Mouse (Mus musculus) liver, embryonic 14.5 days (tissue): ENCODE data around the gene Rps26. TPM values are rescaled to one million over a fixed set of nuclear protein-coding genes. Genes with fewer than 3 reads are reported as not detected.
A peak's percentile ranks its signal among the peaks of the same experiment; 100 is the strongest.

Source experiments
- ATAC-seq: fragments of 200-750 bp; cut with Nextera tagmentation; 2 replicates; pipeline ENCODE4 v1.8.0; 2017; ENCODE audit warnings: moderate number of reproducible peaks, mild to moderate bottlenecking, moderate library complexity; ENCODE audit not compliant: insufficient read depth
- DNase-seq, 3 experiments: peaks; one replicate each; pipeline ENCODE4 v3.0.0-alpha.2; 2012 to 2013; ENCODE audit warnings: low read depth in 3 of 3, low spot score in 3 of 3
- H3K27ac ChIP-seq: fragments of 300-500 bp; sonication (generic); 2 replicates; pipeline ENCODE4 v1.5.1; 2014; ENCODE audit warnings: moderate library complexity, mild to moderate bottlenecking, control low read depth, inconsistent platforms
- H3K27me3 ChIP-seq: fragments of 300-500 bp; sonication (generic); 2 replicates; pipeline ENCODE4 v1.6.1; 2014; ENCODE audit warnings: mild to moderate bottlenecking, low read length, moderate library complexity; ENCODE audit not compliant: control insufficient read depth, insufficient read depth
- H3K36me3 ChIP-seq: fragments of 300-500 bp; sonication (generic); replicated peaks from 2 replicates; pipeline ENCODE4 v1.6.1; 2014; ENCODE audit warnings: low read depth; ENCODE audit not compliant: control insufficient read depth, insufficient read depth
- H3K4me1 ChIP-seq, 2 experiments: fragments of 200-500 bp in 1 of 2; fragments of 300-500 bp in 1 of 2; sonication (generic) in 1 of 2; replicated peaks; 2 replicates each; pipeline ENCODE4 v1.6.1; 2012 to 2014; ENCODE audit warnings: antibody characterized with exemption in 1 of 2, inconsistent platforms in 1 of 2, low read length in 1 of 2; ENCODE audit not compliant: control insufficient read depth in 2 of 2, insufficient read depth in 2 of 2
- H3K4me2 ChIP-seq: fragments of 300-500 bp; sonication (generic); 2 replicates; pipeline ENCODE4 v1.6.1; 2014; ENCODE audit warnings: low read depth, mild to moderate bottlenecking, control low read depth, moderate library complexity
- H3K4me3 ChIP-seq, 2 experiments: fragments of 200-500 bp in 1 of 2; fragments of 300-500 bp in 1 of 2; sonication (generic) in 1 of 2; 2 replicates each; pipeline ENCODE4 v1.5.1; 2012 to 2014; ENCODE audit warnings: low read depth in 2 of 2, low read length in 2 of 2, mild to moderate bottlenecking in 2 of 2, control low read depth in 1 of 2, inconsistent platforms in 1 of 2, moderate library complexity in 1 of 2; ENCODE audit not compliant: insufficient read depth in 1 of 2
- H3K9ac ChIP-seq: fragments of 300-500 bp; sonication (generic); replicated peaks from 2 replicates; pipeline ENCODE4 v1.6.1; 2014; ENCODE audit warnings: mild to moderate bottlenecking, control low read depth, moderate library complexity
- H3K9me3 ChIP-seq: fragments of 300-500 bp; sonication (generic); 2 replicates; pipeline ENCODE4 v1.6.1; 2016; ENCODE audit warnings: low read length, mixed read lengths; ENCODE audit not compliant: control insufficient read depth
- CTCF ChIP-seq: IDR thresholded peaks from 2 replicates; pipeline ENCODE4 v1.5.1; 2016; ENCODE audit warnings: antibody characterized with exemption, low read depth, control low read depth
- EP300 ChIP-seq: IDR thresholded peaks from 2 replicates; pipeline ENCODE4 v1.6.1; 2016; ENCODE audit warnings: antibody characterized with exemption, low read depth
- WGBS: fragments of 180-500 bp; shearing (Covaris S2); extraction: QIAGEN DNeasy Blood & Tissue Kit; methylation state at CpG from one replicate; pipeline ENCODE4 v1.1.7; 2014; ENCODE audit not compliant: insufficient replicate concordance; 5-methylcytosine and 5-hydroxymethylcytosine counted together
- microRNA-seq: library from miRNA; unstranded; fragments of <30 nt; microRNA quantifications from one replicate; pipeline ENCODE4, GENCODE M21; 2016
- polyA plus RNA-seq, 2 experiments: library from polyadenylated mRNA; depleted of rRNA in 1 of 2; stranded (reverse) in 1 of 2; unstranded in 1 of 2; fragments of >200 nt; fragmentation: Nextera tagmentation in 1 of 2; extraction: Ambion mirVana in 1 of 2; gene quantifications; 2 replicates each; pipeline versions ENCODE4 v1.2.1 to v1.2.3; 2012 to 2014

Gene Rps26
- polyA plus RNA-seq, 2 experiments: 643 to 867 TPM

DNA sequence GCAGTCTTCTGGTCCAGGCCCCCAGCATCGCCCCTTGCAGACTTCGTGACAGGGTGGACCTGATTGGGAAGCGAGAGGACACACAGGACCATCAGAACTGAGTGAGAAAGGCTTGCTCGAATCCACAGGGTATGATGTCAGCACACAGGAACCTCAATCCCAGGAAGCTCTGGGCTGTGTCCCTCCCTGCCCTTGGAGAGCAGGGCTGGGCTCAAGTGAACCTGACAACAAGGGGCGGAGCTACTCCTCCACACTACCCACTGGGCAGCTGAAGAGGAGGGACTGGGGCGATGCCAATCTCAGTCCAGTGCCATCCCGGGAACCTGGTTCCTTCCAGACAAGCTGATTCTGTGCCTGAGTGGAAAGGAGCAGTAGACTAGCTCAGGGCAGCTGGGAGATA lies 42.9 kb downstream of the Rps26 start:
- no peak for ATAC-seq
- no peak overlapping the region for H3K27ac ChIP-seq
- no peaks in the 10 kb centered on the region for H3K9me3 ChIP-seq
- TF ChIP-seq CTCF (no peak), EP300 (no peak)
- no peak for DNase-seq
- H3K36me3 ChIP-seq: no peaks in the 10 kb centered on the region
- no peak overlapping the region for H3K4me3 ChIP-seq
- no peak overlapping the region for H3K4me2 ChIP-seq
- H3K9ac ChIP-seq: no peak overlapping the region
- 26% methylated on average over 7 of the region's 7 CpGs for WGBS
- H3K27me3 ChIP-seq: peaks cover 31% of the 10 kb centered on the region
- no peaks in the 10 kb centered on the region; a peak in 1 of 4 replicates for H3K4me1 ChIP-seq

DNA sequence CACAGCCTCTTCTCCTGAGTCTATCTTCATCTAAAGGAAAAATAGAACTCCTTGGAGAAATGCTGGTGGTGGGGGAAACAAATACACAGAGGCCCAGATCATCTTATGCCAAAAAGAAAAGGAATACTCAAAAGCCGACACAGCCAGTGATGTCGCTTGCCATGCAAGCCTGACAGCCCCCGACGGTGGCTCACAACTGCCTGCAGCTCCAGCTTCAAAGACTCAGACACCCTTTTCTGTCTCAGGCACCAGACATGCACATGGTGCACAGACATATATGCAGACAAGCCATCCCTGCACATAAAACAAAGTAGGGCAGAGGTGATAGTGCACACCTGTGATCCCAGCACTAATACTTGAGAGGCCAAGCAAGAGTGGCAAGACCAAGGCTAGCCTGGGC lies 46.8 kb downstream of the Rps26 start:
- no peak for TF ChIP-seq EP300
- no peak for TF ChIP-seq CTCF
- Histone ChIP-seq H3K9me3 (no peaks in the 10 kb centered on the region), H3K27me3 (peaks cover 6% of the 10 kb centered on the region), H3K9ac (no peak overlapping the region), H3K4me2 (no peak overlapping the region), H3K4me3 (no peak overlapping the region), H3K27ac (no peak overlapping the region), H3K36me3 (no peaks in the 10 kb centered on the region; the same call in 1 of the 2 replicates), H3K4me1 (0 out of 4 replicates have a peak, but pooled peaks cover 0 to 2% of the 10 kb centered on the region in 2 experiments)
- DNase-seq (no peak), ATAC-seq (no peak)
- 74% methylated on average over 4 of the region's 4 CpGs for WGBS

DNA sequence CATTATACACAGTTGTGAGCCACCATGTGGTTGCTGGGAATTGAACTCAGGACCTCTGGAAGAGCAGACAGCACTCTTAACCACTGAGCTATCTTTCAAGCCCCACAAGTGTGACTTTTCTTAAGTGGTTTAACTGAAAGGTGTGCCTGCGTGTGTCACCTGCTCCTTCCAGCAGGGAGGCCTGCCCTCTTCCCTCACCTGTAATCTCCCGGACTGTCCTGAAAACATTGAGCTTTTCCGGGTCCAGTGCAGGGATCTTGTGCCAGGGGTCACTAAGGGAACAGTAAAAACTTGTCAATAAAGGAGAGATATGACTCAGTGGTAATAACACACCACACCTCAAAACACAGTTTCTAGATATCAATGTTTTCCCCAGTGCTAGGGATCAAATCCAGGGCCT lies 47.2 kb downstream of the Rps26 start:
- WGBS: 68% methylated on average over 3 of the region's 3 CpGs
- H3K4me3 ChIP-seq: no peak overlapping the region
- no peak overlapping the region for H3K9ac ChIP-seq
- no peaks in the 10 kb centered on the region for H3K9me3 ChIP-seq
- DNase-seq (no peak), ATAC-seq (no peak)
- 0 out of 4 replicates have a peak, but pooled peaks cover 0 to 2% of the 10 kb centered on the region in 2 experiments for H3K4me1 ChIP-seq
- H3K36me3 ChIP-seq: no peaks in the 10 kb centered on the region; the same call in 1 of the 2 replicates
- no peak overlapping the region for H3K4me2 ChIP-seq
- TF ChIP-seq CTCF: no peak
- TF ChIP-seq EP300: no peak
- H3K27me3 ChIP-seq: peaks cover 6% of the 10 kb centered on the region
- H3K27ac ChIP-seq: no peak overlapping the region

DNA sequence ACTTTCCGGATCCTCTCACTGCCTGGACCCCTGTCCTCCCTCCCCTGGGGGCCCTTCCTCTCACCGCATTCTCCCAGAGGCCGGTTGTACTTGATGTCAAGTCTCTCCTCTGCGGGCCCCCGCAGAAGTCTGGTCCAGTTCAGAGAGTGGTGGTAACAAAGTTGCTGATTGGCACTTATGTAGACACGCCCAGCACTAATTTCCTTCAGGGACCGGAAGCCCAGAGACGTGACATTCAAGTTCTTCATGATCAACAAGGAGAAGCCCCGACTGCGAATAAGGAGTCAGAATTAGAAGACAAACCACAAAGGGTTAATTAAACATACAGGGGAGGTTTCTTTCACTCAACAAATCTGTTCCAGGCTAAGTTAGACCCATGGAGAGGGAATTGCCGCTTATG lies 48.2 kb downstream of the Rps26 start:
- H3K27me3 ChIP-seq: no peaks in the 10 kb centered on the region; the same call in 1 of the 2 replicates
- no peaks in the 10 kb centered on the region; the same call in 1 of the 2 replicates for H3K36me3 ChIP-seq
- ATAC-seq: no peak
- H3K4me1 ChIP-seq: 0 out of 4 replicates have a peak, but pooled peaks cover 0 to 2% of the 10 kb centered on the region in 2 experiments
- TF ChIP-seq EP300: no peak
- TF ChIP-seq CTCF: no peak
- 54% methylated on average over 11 of the region's 11 CpGs for WGBS
- no peak overlapping the region for H3K4me3 ChIP-seq
- no peaks in the 10 kb centered on the region for H3K9me3 ChIP-seq
- no peak overlapping the region for H3K27ac ChIP-seq
- H3K9ac ChIP-seq: no peak overlapping the region
- no peak overlapping the region for H3K4me2 ChIP-seq
- no peak for DNase-seq

DNA sequence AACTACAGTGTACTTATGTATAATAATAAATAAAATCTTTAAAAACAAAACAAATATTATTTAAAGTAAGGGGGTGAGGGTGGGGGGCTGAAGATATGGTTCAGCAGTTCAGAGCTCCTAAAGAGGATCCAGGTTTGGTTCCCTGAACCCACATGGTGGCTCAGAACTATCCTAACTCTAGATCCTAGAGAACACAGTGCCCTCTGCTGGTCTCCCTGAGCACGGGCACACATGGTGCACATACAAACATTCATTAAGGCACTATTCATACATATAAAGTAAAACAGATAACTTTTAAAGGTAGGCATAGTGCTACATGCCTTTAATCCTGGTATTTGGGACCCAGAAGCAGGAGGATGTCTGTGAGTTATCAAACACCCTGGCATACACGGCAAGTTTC lies 51.5 kb downstream of the Rps26 start:
- Histone ChIP-seq H3K4me2 (no peak overlapping the region), H3K36me3 (no peaks in the 10 kb centered on the region; the same call in 1 of the 2 replicates), H3K4me1 (0 out of 4 replicates have a peak, but pooled peaks cover 0 to 2% of the 10 kb centered on the region in 2 experiments), H3K9ac (no peak overlapping the region), H3K9me3 (no peaks in the 10 kb centered on the region), H3K27ac (no peak overlapping the region), H3K27me3 (no peaks in the 10 kb centered on the region; the same call in none of the 2 replicates), H3K4me3 (no peak overlapping the region)
- no peak for DNase-seq
- ATAC-seq: no peak
- WGBS: 70% methylated on average over 2 of the region's 2 CpGs
- TF ChIP-seq EP300: no peak
- peak; percentile 71 for TF ChIP-seq CTCF

Small RNAs within 50 kb of the gene (microRNA-seq; reads per million reads assigned to microRNA genes)
- not detected for gene Mir6917

Other genes with a start within 250 kb of the Rps26 start
- gene Ankrd52, start 249.6 kb downstream of the Rps26 start, polyA plus RNA-seq (2012; rRNA removed): 7.4 and 7.7 TPM in 2 replicates
- gene Ankrd52, start 249.6 kb downstream of the Rps26 start, polyA plus RNA-seq (2014; fragmentation: Nextera tagmentation; extraction: Ambion mirVana): 4.3 and 5.5 TPM in 2 replicates
- 33.0 and 40.8 TPM in 2 replicates for gene Slc39a5, start 225.5 kb downstream of the Rps26 start, polyA plus RNA-seq (2012; rRNA removed)
- gene Slc39a5, start 225.5 kb downstream of the Rps26 start, polyA plus RNA-seq (2014; fragmentation: Nextera tagmentation; extraction: Ambion mirVana): 37.6 and 40.7 TPM in 2 replicates
- gene Nabp2, start 215.3 kb downstream of the Rps26 start, polyA plus RNA-seq (2012; rRNA removed): 24.2 and 25.4 TPM in 2 replicates
- 45.4 and 48.7 TPM in 2 replicates for gene Nabp2, start 215.3 kb downstream of the Rps26 start, polyA plus RNA-seq (2014; fragmentation: Nextera tagmentation; extraction: Ambion mirVana)
- gene Rnf41, start 215.1 kb downstream of the Rps26 start, polyA plus RNA-seq (2012; rRNA removed): 5.0 and 5.9 TPM in 2 replicates
- 4.8 and 6.2 TPM in 2 replicates for gene Rnf41, start 215.1 kb downstream of the Rps26 start, polyA plus RNA-seq (2014; fragmentation: Nextera tagmentation; extraction: Ambion mirVana)
- gene Smarcc2, start 167.5 kb downstream of the Rps26 start, polyA plus RNA-seq (2012; rRNA removed): 23.2 and 29.8 TPM in 2 replicates
- 27.7 and 32.8 TPM in 2 replicates for gene Smarcc2, start 167.5 kb downstream of the Rps26 start, polyA plus RNA-seq (2014; fragmentation: Nextera tagmentation; extraction: Ambion mirVana)
- 429 and 654 TPM in 2 replicates for gene Myl6, start 132.6 kb downstream of the Rps26 start, polyA plus RNA-seq (2012; rRNA removed)
- gene Myl6, start 132.6 kb downstream of the Rps26 start, polyA plus RNA-seq (2014; fragmentation: Nextera tagmentation; extraction: Ambion mirVana): 490 and 506 TPM in 2 replicates
- gene Myl6b, start 128.1 kb downstream of the Rps26 start, polyA plus RNA-seq (2012; rRNA removed): 1.2 and 1.5 TPM in 2 replicates
- gene Myl6b, start 128.1 kb downstream of the Rps26 start, polyA plus RNA-seq (2014; fragmentation: Nextera tagmentation; extraction: Ambion mirVana): 0.72 and 1.3 TPM in 2 replicates
- 9.4 and 10.3 TPM in 2 replicates for gene Esyt1, start 100.9 kb downstream of the Rps26 start, polyA plus RNA-seq (2012; rRNA removed)
- gene Esyt1, start 100.9 kb downstream of the Rps26 start, polyA plus RNA-seq (2014; fragmentation: Nextera tagmentation; extraction: Ambion mirVana): 7.0 and 7.8 TPM in 2 replicates
- gene Zc3h10, start 79.0 kb downstream of the Rps26 start, polyA plus RNA-seq (2012; rRNA removed): 3.3 and 4.0 TPM in 2 replicates
- gene Zc3h10, start 79.0 kb downstream of the Rps26 start, polyA plus RNA-seq (2014; fragmentation: Nextera tagmentation; extraction: Ambion mirVana): 4.3 and 5.3 TPM in 2 replicates
- 1,053 and 2,546 TPM in 2 replicates for gene Rpl41, start 77.4 kb downstream of the Rps26 start, polyA plus RNA-seq (2012; rRNA removed)
- 3,181 and 3,454 TPM in 2 replicates for gene Rpl41, start 77.4 kb downstream of the Rps26 start, polyA plus RNA-seq (2014; fragmentation: Nextera tagmentation; extraction: Ambion mirVana)
- gene Pa2g4, start 60.8 kb downstream of the Rps26 start, polyA plus RNA-seq (2012; rRNA removed): 57.6 and 113 TPM in 2 replicates
- 163 and 172 TPM in 2 replicates for gene Pa2g4, start 60.8 kb downstream of the Rps26 start, polyA plus RNA-seq (2014; fragmentation: Nextera tagmentation; extraction: Ambion mirVana)
- 1.3 and 1.4 TPM in 2 replicates for gene Erbb3, start 37.1 kb downstream of the Rps26 start, polyA plus RNA-seq (2012; rRNA removed)
- 1.1 and 1.5 TPM in 2 replicates for gene Erbb3, start 37.1 kb downstream of the Rps26 start, polyA plus RNA-seq (2014; fragmentation: Nextera tagmentation; extraction: Ambion mirVana)
- 0.13 and 0.18 TPM in 2 replicates for gene Ikzf4, start 19.2 kb upstream of the Rps26 start, polyA plus RNA-seq (2012; rRNA removed)
- gene Ikzf4, start 19.2 kb upstream of the Rps26 start, polyA plus RNA-seq (2014; fragmentation: Nextera tagmentation; extraction: Ambion mirVana): 0.05 TPM in 1 of 2 replicates, not detected in the other
- 8.1 and 8.6 TPM in 2 replicates for gene Suox, start 47.3 kb upstream of the Rps26 start, polyA plus RNA-seq (2012; rRNA removed)
- 7.6 and 9.9 TPM in 2 replicates for gene Suox, start 47.3 kb upstream of the Rps26 start, polyA plus RNA-seq (2014; fragmentation: Nextera tagmentation; extraction: Ambion mirVana)
- 17.8 and 19.3 TPM in 2 replicates for gene Rab5b, start 69.5 kb upstream of the Rps26 start, polyA plus RNA-seq (2012; rRNA removed)
- gene Rab5b, start 69.5 kb upstream of the Rps26 start, polyA plus RNA-seq (2014; fragmentation: Nextera tagmentation; extraction: Ambion mirVana): 24.5 and 26.2 TPM in 2 replicates
- gene Pmel, start 77.4 kb upstream of the Rps26 start, polyA plus RNA-seq (2012; rRNA removed): 0.27 and 0.31 TPM in 2 replicates
- 0.20 and 0.50 TPM in 2 replicates for gene Pmel, start 77.4 kb upstream of the Rps26 start, polyA plus RNA-seq (2014; fragmentation: Nextera tagmentation; extraction: Ambion mirVana)
- gene Cdk2, start 78.3 kb upstream of the Rps26 start, polyA plus RNA-seq (2012; rRNA removed): 38.8 and 40.7 TPM in 2 replicates
- gene Cdk2, start 78.3 kb upstream of the Rps26 start, polyA plus RNA-seq (2014; fragmentation: Nextera tagmentation; extraction: Ambion mirVana): 51.8 and 56.6 TPM in 2 replicates
- gene Dgka, start 118.1 kb upstream of the Rps26 start, polyA plus RNA-seq (2012; rRNA removed): 1.4 and 1.6 TPM in 2 replicates
- gene Dgka, start 118.1 kb upstream of the Rps26 start, polyA plus RNA-seq (2014; fragmentation: Nextera tagmentation; extraction: Ambion mirVana): 2.0 and 2.1 TPM in 2 replicates
- 14.2 and 19.5 TPM in 2 replicates for gene Pym1, start 121.1 kb upstream of the Rps26 start, polyA plus RNA-seq (2012; rRNA removed)
- 12.4 and 15.3 TPM in 2 replicates for gene Pym1, start 121.1 kb upstream of the Rps26 start, polyA plus RNA-seq (2014; fragmentation: Nextera tagmentation; extraction: Ambion mirVana)
- gene Mmp19, start 164.2 kb upstream of the Rps26 start, polyA plus RNA-seq (2012; rRNA removed): 8.0 and 9.5 TPM in 2 replicates
- 8.3 and 8.9 TPM in 2 replicates for gene Mmp19, start 164.2 kb upstream of the Rps26 start, polyA plus RNA-seq (2014; fragmentation: Nextera tagmentation; extraction: Ambion mirVana)
- 4.2 and 6.0 TPM in 2 replicates for gene Dnajc14, start 177.3 kb upstream of the Rps26 start, polyA plus RNA-seq (2012; rRNA removed)
- 10.7 and 12.3 TPM in 2 replicates for gene Dnajc14, start 177.3 kb upstream of the Rps26 start, polyA plus RNA-seq (2014; fragmentation: Nextera tagmentation; extraction: Ambion mirVana)
- 2.1 and 2.9 TPM in 2 replicates for gene Tmem198b, start 177.6 kb upstream of the Rps26 start, polyA plus RNA-seq (2012; rRNA removed)
- 0.99 and 1.5 TPM in 2 replicates for gene Tmem198b, start 177.6 kb upstream of the Rps26 start, polyA plus RNA-seq (2014; fragmentation: Nextera tagmentation; extraction: Ambion mirVana)
- 27.1 and 61.2 TPM in 2 replicates for gene Sarnp, start 190.6 kb upstream of the Rps26 start, polyA plus RNA-seq (2012; rRNA removed)
- 122 and 125 TPM in 2 replicates for gene Sarnp, start 190.6 kb upstream of the Rps26 start, polyA plus RNA-seq (2014; fragmentation: Nextera tagmentation; extraction: Ambion mirVana)
- 43.1 and 47.8 TPM in 2 replicates for gene Ormdl2, start 194.9 kb upstream of the Rps26 start, polyA plus RNA-seq (2012; rRNA removed)
- 80.5 and 83.5 TPM in 2 replicates for gene Ormdl2, start 194.9 kb upstream of the Rps26 start, polyA plus RNA-seq (2014; fragmentation: Nextera tagmentation; extraction: Ambion mirVana)